Mouse (Mus musculus) lung, postnatal 4 days (tissue): Measurements from ENCODE around the gene Colq.

Experiments
- DNase-seq, 2 experiments: peaks; one replicate each; pipeline ENCODE4 v3.0.0; 2021

Colq gene

DNA sequence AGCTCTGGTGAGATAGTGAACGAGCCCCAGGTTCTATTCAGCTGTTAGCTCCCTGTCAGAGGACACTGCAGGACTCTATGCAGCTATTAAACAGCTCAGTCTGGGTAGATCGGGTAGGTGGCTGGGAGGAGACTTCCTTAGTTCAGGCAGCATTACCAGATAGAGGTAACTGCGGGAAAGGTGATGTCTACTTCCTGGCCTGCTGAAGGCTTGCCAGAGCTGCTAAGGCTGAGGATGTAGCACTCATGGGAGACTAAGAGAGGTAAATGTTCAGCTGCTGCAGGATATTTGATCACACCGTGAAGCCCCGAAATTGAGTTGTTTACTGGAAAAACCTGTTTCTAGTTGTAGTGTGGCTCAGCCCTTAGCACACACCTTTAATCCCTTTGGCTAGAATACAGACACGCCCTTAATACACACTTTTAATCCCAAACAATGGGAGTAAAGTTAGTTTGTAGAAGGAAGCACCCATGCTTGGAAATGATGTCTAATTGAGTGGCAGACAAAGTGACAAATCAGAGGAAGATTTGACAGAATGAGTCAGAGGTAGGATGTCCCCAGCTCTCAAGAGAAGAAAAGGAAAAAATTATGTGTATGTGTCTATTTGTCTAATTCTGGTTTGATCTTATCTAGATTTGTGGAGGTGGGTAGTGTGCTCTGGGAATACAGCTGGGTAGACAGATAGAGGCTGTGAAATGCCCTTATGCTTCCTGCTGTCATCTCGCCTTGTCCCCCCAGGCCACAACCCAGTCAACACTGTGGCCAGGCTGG lies 65.9 kb downstream of the Colq start:
- no peak for DNase-seq

DNA sequence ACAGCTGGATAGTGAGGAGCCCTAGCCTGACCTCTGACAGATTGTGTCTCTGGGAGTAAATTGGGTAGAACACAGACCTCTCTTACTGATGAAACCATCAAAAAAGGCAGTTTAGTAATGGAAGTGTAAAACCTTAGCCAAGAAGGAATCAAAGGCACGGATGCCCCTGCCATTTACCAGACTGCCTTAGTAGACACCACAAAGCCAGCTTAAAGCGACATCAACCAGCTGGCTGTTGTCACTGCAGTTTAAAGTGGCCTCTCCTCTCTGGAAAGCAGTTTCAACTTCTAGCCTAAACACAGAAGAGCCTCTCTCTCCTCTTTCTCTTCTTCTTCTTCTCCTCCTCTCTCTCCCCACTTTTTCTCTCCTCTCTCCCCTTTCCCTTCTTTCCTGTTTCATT lies 69.8 kb downstream of the Colq start:
- no peak for DNase-seq

DNA sequence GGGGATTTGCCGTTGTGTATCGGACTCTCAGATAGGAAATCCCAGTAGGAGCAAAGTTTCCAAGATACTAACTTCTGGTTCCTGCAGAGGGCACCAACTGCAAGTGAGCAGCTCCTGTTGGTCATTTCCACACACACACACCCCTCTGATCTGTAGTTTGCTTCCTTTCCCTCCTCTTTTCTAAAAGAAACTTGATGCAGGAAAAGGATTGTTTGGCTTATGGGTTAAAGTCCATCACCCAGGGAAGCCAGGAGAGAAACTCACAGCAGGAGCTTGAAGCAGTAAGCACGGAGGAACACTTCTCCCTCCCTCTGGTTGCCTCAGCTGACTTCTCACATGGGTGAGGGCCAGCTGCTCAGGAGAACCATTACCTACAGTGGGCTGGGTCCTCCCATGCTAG lies 72.0 kb downstream of the Colq start:
- peak in 1 of 2 experiments; percentile 31 for DNase-seq

DNA sequence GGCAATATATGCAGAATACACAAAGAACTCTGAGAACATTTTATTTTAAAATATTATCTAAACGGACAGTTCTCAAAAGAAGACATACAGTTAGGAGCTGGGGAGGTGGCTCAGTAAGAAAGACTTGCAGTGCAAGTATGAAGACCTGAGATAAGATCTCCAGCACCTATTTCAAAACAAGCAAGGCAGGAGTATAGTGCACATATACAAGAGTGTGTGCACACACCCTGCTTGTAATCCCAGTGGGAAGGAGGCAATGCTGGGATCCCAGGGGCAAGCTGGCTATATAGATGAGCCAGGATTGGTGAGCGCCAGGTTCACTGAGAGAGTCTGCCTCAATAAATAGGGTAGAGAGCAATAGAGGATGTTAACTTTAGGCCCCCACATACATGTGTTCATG lies 75.2 kb downstream of the Colq start:
- no peak for DNase-seq

DNA sequence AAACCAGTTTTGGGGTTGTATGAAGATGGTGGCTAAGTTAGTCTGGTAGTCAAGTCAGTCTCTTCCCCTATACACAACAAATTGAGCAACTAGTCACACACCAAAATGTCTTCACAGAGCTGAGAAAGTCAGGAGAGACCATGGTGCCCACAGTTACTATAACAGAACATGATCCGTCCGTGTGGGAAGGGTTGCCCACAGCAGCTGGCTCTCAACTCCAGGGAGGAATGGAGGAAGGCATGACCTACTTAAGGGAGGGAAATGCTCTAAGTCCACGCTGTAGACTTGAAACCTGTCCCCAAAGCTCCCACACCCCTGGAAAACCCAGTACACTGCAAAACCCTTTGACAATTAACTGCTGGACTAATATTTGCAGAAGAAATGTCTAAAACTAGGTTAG lies 80.8 kb downstream of the Colq start:
- no peak for DNase-seq

DNA sequence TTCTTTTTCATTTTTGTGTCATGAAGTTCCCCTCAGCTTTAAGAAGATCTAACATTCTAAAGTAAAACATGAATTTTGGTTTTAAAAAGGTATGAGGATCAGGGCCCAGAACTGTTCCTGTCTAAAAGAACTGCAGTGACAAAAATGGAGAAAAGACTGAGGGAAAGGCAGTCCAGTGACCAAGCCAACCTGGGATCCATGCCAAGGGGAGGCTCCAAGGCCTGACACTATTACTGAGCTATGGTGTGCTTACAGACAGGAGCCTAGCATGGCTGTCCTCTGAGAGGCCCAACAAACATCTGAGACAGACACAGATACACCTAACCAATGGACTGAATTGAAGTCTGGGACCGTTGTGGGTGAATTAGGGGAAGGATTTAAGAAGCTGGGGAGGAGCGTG lies 81.2 kb downstream of the Colq start:
- DNase-seq: peak in 1 of 2 experiments; percentile 36

DNA sequence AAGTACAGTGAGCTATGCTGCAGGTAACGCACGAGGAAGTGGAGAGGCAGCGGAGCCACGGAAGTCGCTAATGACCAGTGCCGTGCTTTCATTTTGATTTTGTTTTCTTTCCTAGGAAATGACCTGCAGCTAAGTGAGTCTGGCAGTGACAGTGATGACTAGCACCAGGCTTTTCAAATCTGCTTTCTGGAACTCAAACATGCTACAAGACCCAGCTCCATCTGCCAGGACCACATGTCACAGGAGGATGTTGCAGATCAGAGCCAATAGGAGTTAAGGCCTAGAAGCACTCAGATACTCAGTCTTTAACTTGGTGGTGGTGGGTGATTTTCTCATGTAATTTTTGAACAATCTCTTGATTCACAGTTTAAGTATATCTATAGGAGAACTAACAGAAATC lies 84.7 kb downstream of the Colq start:
- no peak for DNase-seq

DNA sequence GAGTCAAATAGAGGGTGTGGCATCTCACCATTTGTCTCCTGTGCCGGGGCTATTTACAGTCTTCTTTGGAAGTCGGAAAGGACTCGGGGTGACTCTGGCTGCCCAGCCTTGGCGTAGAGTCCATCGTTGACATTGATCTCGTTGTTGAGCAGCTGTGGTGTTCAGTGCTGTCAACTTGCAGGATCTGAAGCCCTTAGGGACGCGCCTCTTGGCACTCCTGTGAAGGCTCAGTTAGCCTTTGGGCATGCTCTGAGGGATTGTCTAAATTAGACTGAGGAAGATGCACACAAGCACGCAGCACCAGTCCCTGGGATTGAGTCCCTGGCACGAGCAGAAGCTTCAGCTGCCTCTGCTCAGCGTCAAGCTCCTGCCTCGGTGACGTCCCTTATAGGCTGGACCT lies 87.7 kb downstream of the Colq start:
- DNase-seq: no peak

DNA sequence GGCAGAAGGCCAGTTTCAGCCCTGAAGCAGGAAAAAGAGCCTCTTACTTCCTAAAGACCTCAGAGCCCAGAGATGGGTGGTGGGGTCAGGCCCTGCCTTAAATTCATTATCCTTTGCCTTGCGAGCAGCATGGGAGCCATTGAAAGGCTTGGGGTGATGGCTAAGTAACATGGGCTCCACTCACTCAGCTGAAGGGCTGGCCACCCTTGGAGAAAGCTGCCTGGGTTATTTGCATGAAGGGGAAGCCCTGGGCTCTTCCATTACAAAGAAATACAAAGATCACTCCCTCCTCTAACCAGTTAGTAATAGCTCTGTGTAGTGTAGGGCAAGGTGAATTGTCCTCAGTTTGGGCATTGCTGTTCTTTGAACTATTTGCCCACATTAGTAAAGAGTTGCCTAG lies 91.6 kb downstream of the Colq start:
- DNase-seq: no peak

DNA sequence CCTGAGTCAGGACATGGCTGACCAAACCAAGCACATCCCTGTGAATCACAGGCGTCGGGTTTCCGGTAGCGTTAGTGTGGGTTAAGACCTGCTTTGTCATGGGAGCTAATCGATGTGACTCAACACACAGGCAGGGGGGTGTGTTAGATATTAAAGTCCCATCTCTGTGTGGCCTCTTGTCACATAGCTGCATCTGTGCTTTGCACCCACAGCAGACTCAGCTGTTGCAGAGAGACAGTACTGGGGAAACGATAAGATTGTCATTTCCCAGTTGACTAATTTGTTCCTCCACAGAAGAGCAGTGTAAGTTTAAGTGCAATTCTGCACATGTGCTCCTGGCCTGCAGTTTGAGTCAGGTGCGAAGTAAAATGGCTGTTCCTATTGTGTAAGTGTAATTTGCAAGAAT lies 94.9 kb downstream of the Colq start:
- no peak for DNase-seq

DNA sequence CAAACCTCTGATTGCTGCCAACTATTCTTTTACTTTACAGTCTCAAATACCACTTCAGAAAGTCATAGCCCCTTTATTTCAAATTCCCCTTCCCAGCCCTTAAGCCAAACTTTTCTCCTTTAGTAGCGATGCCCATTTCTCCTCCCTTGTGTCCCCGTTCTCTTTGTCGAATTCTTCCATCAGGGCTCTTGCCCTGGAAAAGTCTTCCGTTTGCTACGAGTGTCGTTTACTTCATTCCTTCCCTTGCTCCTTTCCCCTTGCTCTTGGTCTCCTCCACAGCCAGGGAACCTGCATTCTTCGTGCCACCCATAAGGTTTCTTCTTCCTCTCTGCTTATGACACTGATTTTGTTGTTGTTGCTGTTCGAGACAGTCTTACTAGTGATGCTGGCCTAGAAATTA lies 95.6 kb downstream of the Colq start:
- DNase-seq: no peak

DNA sequence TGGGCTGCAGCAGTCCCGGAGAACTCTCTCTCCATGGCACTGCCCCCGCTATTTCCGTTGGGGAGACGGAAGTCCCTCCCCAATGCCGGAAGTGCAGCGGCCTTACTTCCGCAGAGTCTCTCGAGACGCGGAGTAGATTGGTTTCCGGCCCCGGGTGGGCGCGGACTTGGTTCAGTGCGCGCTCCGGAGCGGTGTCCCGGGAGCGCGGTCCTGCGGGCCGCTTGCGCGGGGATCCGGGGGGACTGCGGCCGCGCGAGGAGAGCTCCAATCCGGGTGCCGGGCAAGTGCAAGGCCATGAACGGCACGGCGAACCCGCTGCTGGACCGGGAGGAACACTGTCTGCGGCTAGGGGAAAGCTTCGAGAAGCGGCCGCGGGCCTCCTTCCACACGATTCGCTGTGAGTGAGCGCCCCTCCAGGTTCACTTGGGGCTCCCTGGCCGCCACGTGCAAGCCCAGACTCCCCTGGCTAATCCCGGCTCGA lies 96.1 kb downstream of the Colq start, which contains the start of gene Mettl6:
Gene Mettl6, minus strand, starts transcription at position 66 of the 481 bp plus-strand sequence.
- DNase-seq: peak; percentile 92 to 94

DNA sequence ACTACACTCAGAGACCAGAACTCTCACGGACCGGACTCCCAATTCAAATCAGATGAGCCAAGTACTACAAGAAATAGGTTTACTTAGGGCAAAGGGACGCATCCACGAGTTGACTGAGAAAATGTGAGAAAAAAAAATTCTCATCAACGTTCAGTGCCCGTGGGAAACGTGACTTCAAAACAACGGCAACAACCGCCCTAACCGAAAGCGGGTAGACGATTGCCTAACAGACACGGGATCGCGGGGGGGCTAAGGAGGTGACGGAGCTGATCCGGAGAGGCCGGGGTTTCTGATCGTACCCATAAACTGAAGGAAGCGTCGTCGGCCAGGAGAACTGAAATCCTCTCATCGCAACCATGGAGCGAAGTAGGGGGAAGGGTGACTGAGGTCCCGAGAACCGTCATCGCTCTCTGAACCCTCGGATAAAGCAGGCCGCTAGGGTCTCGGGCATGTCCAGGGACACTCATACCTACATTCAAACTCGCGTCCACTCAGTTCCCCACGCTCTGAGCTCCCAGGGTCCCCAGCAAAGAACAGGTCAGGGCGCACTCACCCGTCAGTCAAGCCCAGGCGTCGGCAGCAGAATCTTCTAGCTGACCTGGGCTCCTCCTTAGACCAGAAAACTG lies 96.7 kb downstream of the Colq start, which contains the start of gene Eaf1:
Gene Eaf1, plus strand, starts transcription at position 51 of the 626 bp plus-strand sequence.
- no peak for DNase-seq

DNA sequence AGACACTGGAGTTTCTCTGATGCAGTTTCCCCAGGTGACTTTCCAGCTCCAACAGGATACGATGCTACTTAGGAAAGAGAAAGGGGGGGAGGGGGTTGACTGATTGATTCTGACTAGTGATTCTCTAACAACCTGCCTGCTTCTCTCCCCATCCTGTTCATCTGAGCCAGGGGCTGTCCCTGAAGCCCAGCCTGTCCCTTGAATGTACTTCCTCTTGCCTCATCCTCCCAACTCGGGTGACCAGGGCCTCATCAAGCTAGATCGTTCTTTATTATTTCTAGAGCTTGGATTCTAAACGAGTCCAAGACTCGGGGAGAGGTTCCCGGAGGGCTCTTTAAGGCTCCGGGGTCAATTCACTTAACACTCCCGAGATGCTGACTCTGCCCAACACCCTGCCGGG lies 97.2 kb downstream of the Colq start:
- no peak for DNase-seq

DNA sequence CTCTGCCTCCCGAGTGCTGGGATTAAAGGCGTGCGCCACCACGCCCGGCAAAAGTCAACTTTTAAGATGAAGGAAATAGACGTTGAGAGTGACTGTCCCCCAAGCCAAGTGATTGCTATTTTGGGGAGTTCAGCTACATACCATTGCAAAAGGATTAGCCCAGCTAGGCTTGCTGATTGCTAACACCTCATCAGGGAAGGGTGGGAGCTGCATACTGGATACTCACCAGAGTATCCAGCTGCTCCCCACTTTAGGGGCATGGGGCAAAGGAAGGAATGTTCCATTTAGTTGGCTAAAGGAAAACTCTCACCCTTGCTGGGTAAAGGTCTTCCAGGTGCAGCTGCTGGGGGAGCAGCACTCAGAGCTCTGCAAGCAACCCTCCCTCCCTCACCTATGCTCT lies 103.1 kb downstream of the Colq start:
- DNase-seq: peak; percentile 18 to 57

DNA sequence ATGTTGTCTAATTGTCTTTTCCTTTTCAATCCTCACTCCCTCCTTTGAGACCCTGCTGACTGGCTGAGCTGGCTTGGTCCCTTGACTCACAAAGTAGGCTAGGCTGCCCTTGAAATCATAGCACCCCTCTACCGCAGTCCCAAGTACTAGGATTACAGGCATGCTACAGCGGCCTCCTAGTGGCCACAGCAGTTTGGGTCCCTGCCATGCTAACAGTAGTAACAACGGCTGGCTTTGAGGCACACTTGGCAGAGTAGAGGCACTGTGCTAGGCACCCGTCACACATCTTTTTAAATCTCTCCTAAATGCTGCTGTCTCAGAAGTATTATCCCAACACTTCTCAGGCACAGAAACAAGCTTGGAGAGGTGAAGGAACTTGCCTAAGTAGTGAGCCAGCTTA lies 104.7 kb downstream of the Colq start:
- DNase-seq: no peak

DNA sequence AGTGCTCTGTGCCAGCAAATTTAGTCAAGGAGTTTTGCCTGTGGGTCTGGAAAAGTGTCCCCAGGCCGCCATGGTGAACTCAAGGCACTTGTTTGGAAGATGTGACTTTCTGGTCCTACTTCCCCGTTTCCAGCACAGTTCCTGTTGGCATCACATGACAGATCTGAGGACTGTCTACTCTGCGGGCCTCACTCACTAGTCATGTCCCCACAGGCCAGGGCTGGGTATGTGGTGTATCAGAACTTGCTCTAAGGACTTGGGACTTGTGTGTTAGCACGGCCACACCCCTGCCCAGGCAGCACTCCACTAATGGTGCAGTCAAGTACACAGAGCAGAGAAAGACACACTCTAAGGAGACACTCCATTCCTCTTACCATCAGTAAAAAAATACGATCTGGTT lies 108.7 kb downstream of the Colq start:
- DNase-seq: no peak

DNA sequence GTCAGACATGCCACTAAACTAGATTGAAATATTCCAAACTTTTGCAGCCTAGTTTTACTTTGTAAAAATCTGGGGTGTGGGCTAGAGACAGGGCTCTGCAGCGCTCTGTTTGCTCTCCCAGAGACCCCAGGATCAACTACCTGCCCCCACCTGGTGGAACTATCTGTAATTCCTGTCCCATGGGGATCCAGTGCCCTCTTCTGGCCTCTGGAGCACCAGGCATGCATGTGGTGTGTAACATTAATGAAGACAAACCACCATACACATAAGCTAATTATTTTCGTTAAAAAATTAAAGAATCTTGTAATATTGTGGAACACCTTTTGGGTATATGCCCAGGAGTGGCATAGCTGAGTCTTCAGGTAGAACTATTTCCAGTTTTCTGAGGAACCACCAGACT lies 117.8 kb downstream of the Colq start:
- no peak for DNase-seq
